Mouse (Mus musculus): Measurements from ENCODE around the gene Myod1.

Gene Myod1

DNA sequence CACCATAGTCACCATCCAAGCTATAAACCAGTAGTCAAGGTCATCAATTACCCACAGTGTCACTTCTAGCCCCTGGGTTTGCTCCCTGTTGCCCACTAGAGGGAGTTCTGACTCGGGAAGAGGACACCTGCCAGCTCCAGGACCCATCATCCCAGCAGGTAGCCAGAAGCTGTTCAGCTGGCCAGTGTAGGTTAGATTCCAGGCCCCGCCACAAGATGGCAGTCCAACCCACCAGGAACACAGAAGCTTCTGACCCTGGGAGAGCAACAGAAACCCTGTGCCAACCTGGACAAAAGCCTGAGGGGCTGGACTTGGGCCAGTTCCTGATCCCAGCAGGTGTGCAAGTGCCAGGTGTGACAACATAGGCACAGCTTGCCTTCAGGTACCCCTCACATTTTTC is 16.8 kb downstream of the Myod1 start:
- DNase-seq, result peak; percentile 98 to 100

DNA sequence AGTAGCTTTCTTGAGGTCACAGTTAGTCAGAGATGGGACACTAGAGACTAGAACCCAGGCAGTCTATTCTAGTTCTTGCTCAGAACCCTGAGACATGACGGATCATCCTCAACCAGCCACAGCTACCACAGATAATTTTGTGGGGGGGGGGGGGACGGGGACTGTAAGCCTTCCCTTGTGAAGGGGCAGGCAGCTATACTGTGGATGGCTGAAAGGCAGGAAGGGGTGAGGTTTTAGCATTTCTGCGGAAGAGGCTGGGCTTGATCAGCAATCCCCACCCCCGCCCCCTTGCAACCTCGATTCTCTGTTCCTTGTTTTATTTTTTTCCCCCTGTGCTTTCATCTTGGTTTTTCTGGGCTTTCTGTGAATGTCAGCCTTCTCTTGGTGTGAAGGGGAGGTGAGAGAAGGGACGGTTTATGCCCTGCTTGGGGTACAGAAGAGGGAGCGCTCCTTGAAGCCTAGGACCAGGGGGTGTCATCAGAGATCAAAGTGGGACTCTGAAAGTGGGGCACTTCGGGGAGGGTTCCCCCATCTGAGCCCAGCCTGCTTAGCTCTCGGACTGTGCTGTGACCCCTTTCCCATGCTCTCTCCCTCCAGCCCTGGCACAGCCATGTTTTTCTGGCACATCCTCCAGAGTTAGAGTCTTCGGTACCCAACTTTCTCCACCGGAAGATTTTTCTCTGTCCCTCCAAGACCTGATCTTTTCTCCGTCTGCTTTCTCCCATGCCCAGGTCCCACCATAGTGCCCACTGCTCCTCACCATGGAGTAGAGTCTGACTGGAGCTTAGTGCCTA is 17.6 kb downstream of the Myod1 start:
- DNase-seq, result peak in 1 of 2 experiments; percentile 40

DNA sequence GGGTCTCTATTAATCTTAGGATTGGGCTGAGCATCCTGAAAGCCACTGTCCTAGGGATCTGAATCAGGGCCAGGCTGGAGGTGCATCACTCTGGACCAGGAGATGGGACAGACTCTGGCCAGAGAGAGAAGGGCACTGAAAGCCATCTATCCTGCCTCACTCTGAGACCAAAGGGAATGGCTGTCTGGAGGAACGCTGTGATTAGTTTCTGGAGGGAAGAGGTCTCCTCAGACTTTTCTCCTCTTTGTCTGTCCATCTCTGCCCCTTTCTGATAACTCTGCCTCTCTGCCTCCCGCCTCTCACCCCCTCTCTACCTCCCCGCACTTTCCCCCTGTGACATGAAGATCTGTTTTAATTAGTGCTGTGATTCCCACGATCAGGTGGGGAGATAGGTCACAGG is 18.7 kb downstream of the Myod1 start:
- peak in 1 of 2 experiments; percentile 35 for DNase-seq

DNA sequence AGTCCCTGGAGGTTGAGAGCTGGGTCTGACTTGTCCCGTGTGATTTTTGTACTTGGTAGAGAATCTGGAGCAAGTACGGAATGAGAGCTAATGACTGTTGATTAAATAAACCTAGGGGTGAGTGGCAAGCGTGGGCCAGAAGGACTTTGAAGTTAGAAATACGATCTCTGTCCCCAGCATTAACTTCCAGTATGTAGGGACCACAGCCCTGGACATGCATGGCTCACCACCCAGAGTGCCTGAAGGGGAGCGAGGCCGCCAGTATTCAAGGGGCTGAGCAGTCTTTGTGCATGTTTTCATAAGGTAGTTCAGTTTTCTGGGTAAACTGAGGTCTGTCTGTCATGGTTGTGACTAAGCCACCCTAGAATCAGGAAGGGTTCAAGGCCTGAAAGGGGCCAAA is 19.3 kb downstream of the Myod1 start:
- DNase-seq, result peak in 1 of 2 experiments; percentile 28

DNA sequence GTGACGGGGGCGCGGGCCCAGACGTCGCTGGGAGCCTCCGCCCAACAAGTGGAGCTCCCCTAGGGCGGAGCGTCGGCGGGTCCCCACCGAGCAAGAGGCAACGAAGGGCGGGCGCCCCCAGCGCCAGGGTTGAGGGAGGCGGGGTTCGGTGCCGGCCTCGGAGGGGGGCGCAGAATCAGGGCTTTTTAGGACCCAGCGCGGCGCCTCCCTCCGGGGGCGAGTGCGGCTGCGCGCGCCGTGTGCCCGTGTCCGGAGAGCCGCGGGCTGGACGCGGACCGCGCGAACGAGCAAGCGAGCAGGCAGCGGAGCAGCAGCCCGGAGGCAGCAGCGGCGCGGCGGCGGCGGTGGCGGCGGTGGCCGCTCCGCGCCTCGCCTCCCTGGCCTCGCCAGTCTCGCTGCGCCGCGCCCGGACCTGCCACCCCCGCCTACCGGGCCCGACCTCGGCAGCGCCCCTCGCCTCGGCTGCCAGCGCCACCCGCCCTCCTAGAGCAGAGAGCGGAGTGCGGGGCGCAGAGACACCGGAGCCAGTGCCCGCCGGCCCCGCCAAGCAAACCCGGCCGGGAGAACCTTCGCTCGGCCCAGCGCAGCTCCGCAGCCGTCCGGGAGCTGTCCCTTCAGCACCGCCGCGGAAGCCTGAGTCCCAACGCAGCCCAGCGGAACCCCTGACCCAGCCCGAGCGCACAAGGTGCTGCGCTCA is 20.1 kb downstream of the Myod1 start, which contains the start of gene Kcnc1:
Gene Kcnc1 (plus strand): TSS at position 267 of the 697 bp plus-strand sequence.
- DNase-seq, result peak; percentile 85 to 91

DNA sequence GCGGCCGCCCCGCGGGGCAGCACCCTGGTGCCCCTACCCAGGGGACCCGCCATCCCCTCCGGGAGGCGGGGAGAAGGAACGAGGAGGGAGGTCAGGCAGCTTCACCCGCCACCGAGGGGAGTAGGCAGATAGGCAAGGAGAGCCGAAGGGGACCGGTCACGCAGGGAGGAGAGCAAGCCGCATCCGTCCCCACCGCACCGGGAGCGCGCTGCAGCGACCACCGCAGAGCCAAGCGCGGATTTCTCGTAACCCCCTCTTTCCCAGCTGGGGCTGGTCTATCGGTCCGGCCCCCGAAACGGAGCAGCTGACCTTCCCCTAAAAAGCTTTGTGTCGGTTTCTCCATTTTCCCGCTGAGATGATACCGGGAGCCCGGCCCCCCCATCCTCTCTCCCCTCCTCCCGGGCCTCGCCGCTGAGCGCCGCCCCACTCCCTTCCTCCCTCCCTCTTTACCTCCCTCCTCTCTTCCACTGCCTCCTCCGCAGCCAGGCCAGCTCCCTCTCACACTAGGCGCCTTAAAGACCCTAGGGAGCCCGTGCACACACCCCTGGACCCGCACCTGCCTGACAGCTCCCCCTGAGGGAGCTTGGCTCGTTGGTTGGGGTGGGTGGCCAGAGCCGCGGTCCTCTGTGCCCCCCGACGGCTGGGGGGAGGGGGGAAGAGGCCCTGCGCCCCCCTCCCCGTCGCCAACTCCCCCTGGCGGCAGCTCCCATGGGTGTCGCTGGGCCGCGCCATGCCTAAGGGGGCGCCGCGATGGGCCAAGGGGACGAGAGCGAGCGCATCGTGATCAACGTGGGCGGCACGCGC is 20.9 kb downstream of the Myod1 start:
- peak; percentile 60 to 70 for DNase-seq

DNA sequence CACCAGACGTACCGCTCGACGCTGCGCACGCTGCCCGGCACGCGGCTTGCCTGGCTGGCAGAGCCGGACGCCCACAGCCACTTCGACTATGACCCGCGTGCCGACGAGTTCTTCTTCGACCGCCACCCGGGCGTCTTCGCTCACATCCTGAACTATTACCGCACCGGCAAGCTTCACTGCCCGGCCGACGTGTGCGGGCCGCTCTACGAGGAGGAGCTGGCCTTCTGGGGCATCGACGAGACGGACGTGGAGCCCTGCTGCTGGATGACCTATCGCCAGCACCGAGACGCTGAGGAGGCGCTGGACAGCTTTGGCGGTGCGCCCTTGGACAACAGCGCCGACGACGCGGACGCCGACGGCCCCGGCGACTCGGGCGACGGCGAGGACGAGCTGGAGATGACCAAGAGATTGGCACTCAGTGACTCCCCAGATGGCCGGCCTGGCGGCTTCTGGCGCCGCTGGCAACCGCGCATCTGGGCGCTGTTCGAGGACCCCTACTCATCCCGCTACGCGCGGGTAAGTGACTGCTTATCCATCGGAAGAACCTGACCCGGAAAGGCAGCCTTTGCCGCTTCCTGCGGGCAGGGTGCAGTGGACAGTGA is 21.6 kb downstream of the Myod1 start:
- DNase-seq, result peak in 1 of 2 experiments; percentile 54

DNA sequence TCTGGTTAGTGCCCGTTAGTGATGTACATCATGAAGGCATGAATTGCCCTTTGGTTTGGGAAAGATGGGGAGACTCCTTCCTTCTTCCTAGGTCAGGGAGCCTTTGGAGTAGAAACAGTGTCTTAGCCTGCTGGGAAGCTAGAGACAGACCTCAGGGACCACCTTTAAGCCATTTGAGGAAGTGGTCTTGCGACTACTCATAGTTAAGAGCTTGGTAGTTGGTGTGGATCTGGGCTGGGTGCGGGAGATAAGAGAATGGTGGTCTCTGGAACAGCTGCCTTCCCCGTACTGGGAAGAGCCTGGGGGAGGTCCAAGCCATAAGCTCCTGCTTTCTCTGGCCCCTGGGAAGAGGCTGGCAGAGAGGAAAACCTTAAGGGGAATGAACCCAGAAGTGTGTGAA is 22.3 kb downstream of the Myod1 start:
- DNase-seq, result no peak

DNA sequence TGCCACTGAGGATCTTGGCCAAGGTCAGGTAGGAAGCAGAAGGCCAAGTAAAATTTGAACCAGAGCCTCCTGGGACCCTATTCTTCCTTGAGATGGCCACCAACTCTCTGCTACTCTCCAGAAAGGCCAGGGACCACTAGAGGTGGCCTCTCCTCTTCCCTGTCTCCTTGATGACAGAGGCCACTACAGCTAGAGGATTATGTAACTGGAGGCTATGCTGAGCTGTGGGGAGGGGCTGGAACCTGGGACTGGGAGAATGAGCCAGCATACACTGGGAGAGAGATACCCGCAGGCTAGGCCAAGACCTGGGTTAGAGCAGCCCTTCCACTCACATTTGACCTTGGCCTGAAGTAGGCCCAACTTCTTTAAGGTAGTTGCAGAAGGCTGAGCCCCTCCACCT is 23.4 kb downstream of the Myod1 start:
- DNase-seq, result peak; percentile 38 to 40

DNA sequence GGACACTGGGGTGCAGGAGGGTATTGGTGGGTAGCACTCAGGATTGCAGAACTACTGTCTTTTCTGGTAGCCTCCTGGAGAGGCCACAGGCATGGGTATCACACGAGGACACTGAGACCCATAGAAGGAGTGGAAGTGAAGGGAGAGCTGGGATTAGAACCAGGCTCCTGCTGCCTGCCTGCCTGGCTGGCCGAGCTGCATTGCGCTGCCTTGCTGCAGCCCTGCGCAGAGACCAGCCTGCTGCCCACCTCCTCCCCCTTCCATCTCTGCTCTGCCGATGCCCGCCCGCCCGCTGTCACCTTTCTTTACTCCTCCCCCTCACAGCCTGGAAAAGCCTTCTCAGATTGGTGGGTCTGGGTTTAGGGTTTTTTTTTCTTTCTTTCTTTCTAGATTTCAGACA is 24.1 kb downstream of the Myod1 start:
- DNase-seq, result peak; percentile 49 to 56

DNA sequence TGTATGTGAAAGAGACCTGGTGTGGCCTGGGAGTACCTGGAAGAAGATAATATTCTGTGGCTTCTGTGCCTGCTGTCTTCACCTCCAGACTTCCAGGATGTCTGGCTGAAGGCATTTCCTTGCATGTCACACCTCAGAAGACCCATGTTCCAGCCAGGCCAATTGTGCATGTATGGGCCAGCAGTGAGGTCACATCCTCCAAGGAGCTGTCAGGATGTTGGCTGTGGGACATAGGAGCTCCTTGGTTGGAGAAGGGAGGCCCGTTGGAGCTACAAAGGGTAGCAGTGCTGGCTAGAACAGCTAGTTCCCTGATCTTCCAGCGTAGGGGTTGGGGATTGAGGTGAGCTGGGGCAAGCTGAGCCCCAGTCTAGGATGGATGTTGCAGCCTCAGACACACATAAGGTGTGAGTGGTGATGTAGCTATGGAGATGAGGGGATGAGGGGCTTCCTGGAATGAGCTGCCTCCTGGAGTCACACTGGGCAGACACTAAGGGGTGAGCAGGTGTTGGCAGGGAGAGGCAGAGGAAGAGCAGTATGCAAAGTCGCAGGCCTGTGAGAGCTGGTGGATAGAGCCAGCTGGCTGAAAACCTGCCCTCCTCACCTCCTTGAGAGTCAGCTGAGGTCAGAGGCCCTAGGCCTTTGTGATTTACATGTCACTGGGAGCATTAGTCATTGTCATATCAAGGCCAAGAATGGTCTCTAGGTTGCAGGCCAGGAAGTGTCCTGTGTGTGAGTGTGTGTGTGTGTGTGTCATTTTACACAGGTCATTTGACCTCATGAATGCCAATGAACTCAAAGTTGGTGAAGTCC is 25.3 kb downstream of the Myod1 start:
- peak; percentile 35 to 42 for DNase-seq

DNA sequence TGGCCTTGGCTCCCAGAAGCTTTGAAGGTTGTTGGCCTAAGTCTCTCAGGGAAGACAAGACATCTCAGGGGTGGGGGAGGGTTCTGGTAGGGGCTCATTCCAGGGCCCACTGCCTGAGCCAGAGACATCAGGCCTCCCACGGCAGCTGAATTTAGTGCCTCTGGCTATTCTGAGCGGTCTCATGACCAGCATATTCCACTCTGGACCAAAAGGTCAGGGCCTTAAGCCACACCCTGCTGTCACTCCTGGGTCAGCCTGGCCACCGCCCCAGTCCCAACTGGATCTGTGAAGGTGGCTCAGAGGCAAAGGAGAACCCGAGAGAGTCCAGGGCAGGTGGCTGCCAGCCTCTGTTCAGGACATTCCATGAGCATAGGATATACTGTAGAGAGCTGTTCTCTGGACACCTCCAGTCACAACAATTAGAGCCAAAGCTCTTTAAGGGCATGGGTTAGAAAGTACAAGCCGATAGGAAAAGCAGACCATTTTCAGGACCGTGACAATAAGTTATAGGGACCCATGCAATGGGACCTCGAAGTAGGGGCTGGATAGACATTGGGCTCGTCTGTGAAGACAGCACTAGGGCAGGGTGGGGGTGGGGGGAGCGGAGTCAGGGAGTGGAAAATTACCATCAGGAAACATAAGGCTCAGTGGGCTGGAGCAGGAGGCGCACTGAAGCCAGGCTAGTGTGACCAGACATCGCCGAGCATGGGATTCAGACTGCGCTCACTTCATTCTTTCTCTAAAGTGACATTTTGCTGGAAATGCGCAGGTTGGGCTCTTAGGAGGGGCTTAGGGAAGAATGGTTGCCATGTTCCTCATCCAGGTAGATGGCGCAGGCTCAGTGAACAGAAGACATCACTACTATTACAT is 27.6 kb downstream of the Myod1 start:
- peak; percentile 23 to 49 for DNase-seq

DNA sequence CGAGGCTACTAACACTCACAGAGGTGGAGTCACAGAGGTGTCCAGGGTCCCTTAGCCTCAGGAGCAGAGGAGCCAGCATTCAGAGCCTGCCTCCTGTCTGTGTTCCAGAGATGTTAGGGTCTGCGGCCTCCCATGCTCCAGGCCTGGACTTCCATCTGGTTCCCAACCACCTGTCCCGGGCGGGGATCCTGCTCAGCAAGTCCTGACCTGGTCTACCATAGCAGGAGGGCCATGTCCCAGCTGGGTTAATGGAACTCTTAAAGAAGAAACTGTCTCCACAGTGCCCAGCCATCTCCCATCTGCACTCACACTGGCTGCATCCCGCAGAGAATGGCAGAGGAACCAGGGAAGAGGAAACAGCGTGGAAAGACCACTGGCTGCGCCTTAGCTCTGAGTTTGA is 28.5 kb downstream of the Myod1 start:
- peak in 1 of 2 experiments; percentile 50 for DNase-seq

DNA sequence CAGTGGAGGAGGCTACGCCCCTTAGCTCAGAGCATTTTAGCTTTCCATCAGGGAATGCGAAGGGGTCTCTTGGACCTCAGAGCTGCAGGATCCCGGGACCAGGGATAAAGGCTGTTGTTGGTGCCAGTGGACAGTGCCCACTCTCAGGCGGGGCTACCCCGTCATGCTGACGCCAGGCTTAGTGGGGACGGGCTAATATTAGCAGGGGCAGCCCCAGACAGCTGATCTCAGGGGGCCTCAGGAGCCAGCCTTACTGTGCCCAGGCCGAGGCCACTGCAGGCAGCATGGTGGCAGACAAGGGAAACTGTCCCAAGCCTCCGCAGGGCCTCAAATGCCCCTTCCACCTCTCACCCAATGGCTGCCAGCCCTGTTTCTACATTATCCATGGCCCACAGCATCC is 32.3 kb downstream of the Myod1 start:
- DNase-seq, result no peak

DNA sequence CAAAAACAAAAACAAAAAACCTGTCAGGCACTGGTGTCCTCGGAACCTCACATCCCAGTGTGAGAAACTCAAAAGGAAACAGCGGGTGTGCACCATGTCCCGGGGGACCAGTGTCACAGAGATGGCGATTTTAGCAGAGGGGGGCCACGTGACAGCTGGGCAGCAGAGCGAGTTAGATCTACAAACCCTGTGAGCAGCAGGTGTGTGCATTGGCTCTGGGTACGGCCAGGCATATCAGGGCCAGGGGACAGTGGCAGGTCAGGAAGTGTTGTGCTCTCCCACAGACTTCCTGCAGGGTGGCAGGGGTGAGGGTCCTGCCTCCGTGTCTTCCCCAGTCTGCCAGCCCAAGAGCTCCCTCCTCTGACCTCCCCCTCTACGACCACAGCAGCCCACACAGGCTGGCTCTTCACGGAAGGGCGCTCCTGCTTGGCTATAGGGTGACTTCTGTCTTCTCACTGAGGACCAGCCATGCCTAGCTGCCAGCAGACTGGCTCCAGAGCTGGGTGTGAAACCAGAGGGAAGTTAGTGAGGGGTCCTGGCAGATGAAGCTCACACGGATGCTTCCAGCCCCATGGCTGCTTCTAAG is 33.0 kb downstream of the Myod1 start:
- DNase-seq, result no peak

DNA sequence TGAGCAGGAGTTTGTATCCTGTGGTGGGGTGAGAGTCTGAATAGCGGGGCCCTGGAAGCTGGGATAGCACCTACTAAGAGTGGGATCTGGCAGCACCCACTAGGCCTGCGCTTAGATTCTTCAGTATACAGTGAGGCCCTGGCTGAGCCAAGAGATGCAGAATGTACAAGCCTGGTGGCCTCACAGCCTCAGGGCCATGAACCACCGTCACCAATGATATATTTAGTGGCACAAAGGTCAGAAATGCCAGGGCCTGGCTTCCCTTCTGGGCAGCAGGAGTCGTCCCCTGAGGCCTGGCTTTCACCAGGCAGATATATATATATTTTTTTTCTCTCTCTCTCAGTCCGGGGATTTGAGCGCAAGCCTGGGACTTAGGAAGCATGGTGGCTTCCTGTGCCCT is 34.5 kb downstream of the Myod1 start:
- DNase-seq, result no peak

DNA sequence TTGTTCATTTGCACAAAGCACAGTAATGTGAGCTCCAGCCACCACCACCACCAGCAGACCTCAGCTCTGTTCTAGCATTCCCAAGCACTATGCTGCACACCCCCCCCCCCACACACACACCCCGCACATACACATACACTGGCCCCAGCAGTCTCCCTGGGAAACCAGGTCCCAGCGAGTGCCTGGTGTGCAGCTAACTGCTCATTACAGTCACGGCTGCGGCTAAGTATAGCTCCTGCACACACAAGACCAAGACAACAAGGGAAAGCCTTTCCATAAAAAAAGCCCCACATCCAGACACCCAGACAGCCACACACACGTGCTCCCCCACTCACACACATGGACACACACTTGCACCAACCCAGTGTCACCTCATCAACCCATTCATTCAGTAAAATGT is 36.5 kb downstream of the Myod1 start:
- DNase-seq, result no peak

DNA sequence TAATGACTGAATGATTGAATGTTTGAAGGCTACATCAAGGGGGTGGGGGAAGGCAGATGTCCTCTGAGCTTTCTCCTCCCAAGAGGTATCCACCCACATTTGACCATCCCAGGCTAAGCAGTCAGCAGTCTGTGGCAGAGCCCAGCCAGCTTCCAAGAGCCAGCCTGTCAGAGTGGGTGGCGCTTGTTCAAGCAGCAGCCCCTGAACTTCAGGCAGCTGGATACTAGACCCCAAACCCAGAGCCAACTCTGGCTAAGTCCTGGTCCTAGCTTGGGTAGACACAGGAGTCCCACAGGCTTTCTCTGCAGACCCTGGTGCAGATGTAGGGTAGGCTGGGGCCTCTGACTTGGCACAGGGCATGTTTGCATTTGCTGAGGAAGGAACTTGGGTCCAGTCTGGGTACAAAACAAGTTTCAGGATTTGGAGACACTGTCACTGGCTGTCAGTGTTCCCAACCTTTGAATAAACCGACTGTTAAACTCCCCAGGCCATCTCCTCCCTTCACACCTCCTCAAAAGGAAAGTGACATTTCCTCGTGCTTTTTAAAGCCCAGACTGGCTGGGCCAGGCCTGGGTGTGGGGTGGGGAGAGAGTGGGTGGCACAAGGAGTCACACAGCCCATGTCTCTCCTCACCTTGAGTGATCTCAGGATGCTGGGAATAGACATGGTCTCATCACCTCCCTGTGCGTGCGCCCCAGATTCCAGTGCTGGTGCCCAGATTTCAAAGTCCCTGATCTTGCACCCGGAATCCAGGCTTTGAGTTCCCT is 37.9 kb downstream of the Myod1 start:
- DNase-seq, result no peak

DNA sequence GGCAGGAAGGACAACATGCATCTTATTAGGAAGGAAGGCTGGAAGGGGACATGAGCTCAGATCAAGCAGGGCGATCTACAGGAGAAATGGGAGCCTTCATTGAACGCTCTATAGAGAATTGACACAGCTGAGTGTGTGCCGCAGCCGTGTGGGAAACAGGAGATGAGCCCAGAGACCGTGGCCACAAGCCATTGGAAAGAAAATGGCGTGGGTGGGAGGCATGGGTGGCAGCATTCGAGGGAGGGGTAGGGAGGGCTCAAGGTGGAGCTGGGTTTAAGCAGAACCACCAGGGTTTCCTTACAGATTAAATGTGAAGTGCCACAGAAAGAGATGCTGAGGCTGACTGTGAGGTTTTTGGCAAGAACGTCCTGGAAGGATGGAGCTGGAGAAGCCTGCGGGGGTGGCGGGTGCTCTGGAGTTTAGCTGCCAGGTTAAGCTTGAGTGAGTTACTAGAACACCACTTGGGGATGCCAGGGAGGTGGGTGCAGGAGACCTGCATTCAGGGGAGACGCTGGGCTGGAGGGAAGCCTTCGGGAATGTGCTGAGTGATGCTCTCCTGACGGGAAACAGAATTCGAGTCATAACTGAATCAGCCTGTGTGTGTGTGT is 39.6 kb downstream of the Myod1 start:
- peak in 1 of 2 experiments; percentile 57 for DNase-seq
